Mouse (Mus musculus): ENCODE measurements around the gene Polr1d.
A peak's percentile ranks its signal among the peaks of the same experiment; 100 is the strongest.

Polr1d gene

DNA sequence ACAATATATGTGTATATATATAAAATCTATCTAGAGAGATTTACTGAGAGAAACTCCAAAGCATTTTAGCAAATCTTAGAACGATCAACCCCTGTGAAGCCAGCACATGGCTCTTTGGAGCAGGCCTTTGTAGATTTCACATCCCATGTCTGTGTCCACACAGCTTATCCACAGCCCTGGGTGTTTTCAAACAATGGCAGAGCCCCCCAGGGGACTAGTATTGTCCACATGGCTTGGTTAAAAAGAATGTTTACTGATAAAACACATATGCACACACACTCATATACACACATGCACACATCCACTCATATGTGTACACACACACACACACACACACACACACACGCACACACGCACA is 58.2 kb downstream of the Polr1d start:
- DNase-seq (ENCODE audit: extremely low spot score), result no peak

DNA sequence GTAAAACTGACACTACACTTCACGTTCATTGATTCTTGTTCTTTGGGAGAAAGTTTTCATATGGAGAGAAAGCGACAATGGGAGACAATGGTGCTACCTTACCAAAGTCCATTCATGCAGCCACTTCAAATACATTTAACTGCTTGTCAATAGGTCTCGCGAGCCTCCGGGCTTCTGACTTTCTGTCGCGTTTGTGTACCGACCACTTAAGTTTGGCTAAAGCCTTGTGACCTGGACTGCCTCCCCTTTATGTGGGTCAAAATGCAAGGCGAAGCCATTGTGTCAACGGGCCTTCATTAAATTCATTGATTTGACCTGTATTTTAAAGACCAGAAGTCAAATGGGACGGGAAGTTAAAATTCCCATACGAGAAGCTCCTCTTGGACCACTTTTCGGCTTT is 59.1 kb downstream of the Polr1d start:
- DNase-seq (ENCODE audit: extremely low spot score), result peak; percentile 17

DNA sequence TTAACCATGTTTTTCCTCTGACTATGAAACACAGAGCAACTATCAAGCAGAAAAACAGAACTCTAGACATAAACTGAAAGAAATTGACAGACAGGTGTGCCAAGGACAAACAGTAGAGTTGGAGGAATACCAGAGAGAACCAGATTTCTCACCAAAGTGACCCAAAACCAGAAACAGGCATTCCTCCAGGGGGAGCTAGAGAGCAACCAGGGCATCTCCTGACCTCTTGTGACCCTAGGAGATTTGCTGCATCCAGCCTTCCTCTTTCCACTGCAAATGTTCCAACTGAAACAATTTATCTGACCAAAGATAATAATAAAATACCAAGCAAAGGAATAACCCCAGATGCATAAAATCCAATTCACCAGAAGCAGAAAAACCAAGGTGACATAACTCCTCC is 70.5 kb downstream of the Polr1d start:
- no peak for DNase-seq (ENCODE audit: extremely low spot score)

DNA sequence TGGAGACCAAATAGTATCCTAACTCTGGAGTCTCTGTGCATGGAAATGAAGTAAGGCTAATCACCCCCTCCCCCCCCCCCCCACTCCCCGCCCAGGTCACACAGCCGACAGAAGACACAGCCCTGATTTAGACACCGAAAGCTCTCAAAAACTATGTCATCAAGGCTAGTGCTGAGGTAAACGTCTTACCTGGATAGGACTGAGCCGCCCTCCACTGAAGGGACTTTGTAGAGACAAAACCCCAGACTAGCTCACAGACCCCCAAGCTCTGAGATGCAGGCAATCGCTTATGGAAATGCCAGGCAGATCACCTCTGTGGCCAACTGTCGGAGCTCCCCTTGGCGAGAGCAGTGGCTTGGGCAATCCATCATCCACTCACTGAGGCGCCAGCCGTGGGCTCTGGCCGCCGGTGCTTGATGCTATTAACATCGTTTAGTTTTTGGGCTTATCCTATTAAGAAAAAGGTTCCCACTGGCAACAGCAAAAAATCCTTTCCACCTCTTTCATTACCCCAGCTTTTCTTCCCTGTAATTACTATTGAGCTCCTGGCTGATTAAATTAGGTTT is 78.0 kb downstream of the Polr1d start:
- DNase-seq (ENCODE audit: extremely low spot score), result peak; percentile 34

DNA sequence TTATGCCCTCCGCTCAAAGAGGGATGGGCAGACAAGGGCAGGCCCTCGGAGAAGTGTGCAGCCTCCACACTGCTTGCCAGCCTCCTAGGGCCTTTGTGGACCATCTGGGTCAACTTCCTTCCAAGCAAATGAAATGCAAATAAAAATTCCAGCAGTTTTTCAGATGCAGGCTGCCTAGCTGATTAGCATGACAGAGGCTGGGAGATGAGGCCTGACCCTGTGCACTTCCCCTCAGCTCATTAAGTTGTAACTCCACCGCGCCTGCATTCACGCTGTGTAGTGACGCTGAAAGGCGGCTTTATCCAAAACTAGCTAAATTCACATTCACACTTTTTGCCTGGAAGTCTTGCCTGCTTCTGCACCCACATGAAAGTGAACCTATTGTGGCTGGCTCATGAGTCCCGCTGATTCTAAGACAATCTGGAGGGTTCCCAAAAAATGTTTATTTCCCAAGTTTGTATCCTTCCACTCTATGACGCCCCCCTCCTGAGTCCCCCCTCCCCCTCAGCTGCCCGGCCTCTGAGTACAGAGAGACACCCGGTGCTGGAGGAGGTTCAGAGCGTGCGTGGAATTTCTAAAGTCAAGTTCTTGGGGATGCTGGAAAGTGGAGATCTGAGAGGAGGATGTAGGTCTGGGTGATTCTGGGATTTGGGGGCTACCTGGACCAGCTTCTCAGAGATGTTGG is 78.7 kb downstream of the Polr1d start:
- DNase-seq (ENCODE audit: extremely low spot score), result peak; percentile 72

DNA sequence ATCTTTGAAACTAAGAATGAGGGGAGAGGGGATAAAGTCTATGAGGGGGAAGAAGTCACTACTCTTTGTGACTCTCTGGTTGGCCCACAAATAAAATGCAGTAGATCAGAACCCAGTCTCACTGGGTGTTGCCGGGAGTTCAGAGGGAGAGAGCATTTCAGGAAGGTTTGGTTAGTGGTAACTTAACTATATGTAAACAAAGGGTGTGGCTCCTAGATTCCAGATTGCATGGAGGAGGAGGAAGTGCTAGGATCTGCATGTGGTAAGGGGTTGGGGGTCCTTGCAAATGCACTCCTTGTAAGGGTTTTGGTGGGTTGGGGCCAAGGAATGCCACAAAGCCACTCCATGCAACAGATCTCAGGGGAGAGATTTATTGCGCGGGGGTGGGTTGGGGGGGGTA is 79.5 kb downstream of the Polr1d start:
- no peak for DNase-seq (ENCODE audit: extremely low spot score)

DNA sequence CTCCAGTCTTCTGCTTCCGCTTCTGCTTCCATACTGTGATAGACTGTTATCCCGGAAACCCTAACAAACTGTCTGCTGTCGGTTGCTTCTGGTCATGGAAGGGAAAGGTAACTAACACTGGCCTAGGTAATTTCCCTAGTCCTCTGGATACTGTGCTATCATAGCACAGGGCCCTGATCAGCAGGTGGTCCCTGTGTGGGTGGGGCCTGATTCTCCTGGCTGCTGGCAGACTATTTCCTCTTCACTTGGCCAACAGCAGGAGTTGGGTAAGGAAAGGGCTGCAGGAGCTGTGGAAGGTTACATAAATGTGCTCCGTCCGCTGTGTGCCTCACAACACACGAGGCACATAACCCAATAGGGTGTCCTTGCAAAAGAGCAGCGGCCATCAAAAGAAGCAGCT is 80.6 kb downstream of the Polr1d start:
- DNase-seq (ENCODE audit: extremely low spot score), result no peak

DNA sequence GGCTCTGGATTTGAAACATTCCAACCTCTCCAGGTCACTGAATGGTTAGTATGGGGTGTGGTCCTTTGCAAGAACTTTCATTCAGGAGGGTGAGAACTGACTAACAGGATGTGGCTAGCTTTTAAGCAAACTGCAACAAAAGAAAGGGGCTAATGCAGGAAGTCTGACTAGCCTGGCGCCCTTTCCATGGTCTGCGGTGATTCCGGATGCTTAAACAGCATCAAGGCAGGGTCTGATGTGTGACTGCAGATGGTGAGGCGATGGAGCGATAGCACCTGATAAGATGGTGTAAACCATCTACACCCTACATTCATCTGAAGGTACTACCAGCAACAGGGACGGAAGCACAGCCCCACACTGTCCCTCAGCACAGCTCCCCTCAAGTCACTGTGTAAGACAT is 82.5 kb downstream of the Polr1d start:
- DNase-seq (ENCODE audit: extremely low spot score), result no peak

DNA sequence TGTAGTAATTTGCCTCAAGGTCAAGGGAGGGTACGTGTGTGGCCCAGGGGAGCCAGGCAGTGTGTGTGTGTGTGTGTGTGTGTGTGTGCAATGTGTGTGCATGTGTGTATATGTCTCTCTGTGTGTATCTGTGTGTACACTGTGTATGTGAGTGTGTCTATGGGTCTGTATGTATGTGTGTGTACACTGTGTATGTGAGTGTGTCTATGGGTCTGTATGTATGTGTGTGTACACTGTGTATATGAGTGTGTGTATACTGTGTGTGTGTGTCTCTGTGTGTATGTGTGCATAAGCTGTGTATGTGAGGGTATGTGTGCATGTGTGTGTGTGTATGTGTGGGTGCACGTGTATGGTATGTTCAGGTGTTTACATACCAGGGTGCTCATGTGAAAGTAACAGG is 82.9 kb downstream of the Polr1d start:
- no peak for DNase-seq (ENCODE audit: extremely low spot score)

Measured in embryo, embryonic 9.5 days (tissue).